Mouse (Mus musculus) heart, embryonic 12.5 days (tissue): ENCODE measurements around the gene 1700012B07Rik. TPM values are rescaled to one million over a fixed set of nuclear protein-coding genes. Genes with fewer than 3 reads are reported as not detected.

ENCODE experiments used
- ATAC-seq: fragments of 200-750 bp; cut with Nextera tagmentation; 2 replicates; pipeline ENCODE4 v1.8.0; 2017; ENCODE audit warnings: moderate TSS enrichment, moderate library complexity; ENCODE audit not compliant: insufficient number of reproducible peaks, low FRiP score
- H3K27ac ChIP-seq: fragments of 300-500 bp; sonication (generic); 2 replicates; pipeline ENCODE4 v1.5.1; 2016; ENCODE audit warnings: mild to moderate bottlenecking, moderate library complexity; ENCODE audit not compliant: poor library complexity, severe bottlenecking
- H3K27me3 ChIP-seq: fragments of 300-500 bp; sonication (generic); replicated peaks from 2 replicates; pipeline ENCODE4 v1.6.1; 2016; ENCODE audit warnings: mild to moderate bottlenecking, moderate library complexity
- H3K36me3 ChIP-seq: fragments of 300-500 bp; sonication (generic); 2 replicates; pipeline ENCODE4 v1.6.1; 2016; ENCODE audit warnings: mild to moderate bottlenecking, moderate library complexity
- H3K4me1 ChIP-seq: fragments of 300-500 bp; sonication (generic); replicated peaks from 2 replicates; pipeline ENCODE4 v1.6.1; 2016; ENCODE audit warnings: mild to moderate bottlenecking
- H3K4me2 ChIP-seq: fragments of 300-500 bp; sonication (generic); 2 replicates; pipeline ENCODE4 v1.6.1; 2016; ENCODE audit warnings: mild to moderate bottlenecking, moderate library complexity
- H3K4me3 ChIP-seq: fragments of 300-500 bp; sonication (generic); 2 replicates; pipeline ENCODE4 v1.5.1; 2016; ENCODE audit warnings: mild to moderate bottlenecking
- H3K9ac ChIP-seq: fragments of 300-500 bp; sonication (generic); 2 replicates; pipeline ENCODE4 v1.6.1; 2016; ENCODE audit warnings: mild to moderate bottlenecking, moderate library complexity
- H3K9me3 ChIP-seq: fragments of 300-500 bp; sonication (generic); replicated peaks from 2 replicates; pipeline ENCODE4 v1.6.1; 2016; ENCODE audit warnings: mild to moderate bottlenecking, moderate library complexity
- WGBS: fragments of 180-500 bp; shearing (Covaris S2); methylation state at CpG from one replicate; pipeline ENCODE4 v1.1.7; 2016; 5-methylcytosine and 5-hydroxymethylcytosine counted together
- polyA plus RNA-seq: library from polyadenylated mRNA; unstranded; fragments of >200 nt; fragmentation: Nextera tagmentation; extraction: Ambion mirVana; gene quantifications from 2 replicates; pipeline ENCODE4 v1.2.1, GENCODE M21; 2016

Gene 1700012B07Rik
- not detected in 2 replicates for polyA plus RNA-seq

GRCm38 (mm10) chr11:109827946-109828345, at the start of gene 1700012B07Rik:
1700012B07Rik (minus strand) TSS chr11:109828046.
- Histone ChIP-seq H3K27ac (no peak within 1 kb of the TSS), H3K27me3 (no peaks in the 10 kb centered on the region), H3K9ac (no peak within 1 kb of the TSS), H3K4me2 (no peak within 1 kb of the TSS), H3K9me3 (0 out of 2 replicates have a peak, but pooled peaks cover 3% of the 10 kb centered on the region), H3K36me3 (no peaks in the 10 kb centered on the region), H3K4me1 (no peaks in the 10 kb centered on the region), H3K4me3 (no peak within 1 kb of the TSS)
- 78% methylated on average over 4 of the region's 4 CpGs for whole genome bisulfite sequencing
- no peak for ATAC-seq

DNA sequence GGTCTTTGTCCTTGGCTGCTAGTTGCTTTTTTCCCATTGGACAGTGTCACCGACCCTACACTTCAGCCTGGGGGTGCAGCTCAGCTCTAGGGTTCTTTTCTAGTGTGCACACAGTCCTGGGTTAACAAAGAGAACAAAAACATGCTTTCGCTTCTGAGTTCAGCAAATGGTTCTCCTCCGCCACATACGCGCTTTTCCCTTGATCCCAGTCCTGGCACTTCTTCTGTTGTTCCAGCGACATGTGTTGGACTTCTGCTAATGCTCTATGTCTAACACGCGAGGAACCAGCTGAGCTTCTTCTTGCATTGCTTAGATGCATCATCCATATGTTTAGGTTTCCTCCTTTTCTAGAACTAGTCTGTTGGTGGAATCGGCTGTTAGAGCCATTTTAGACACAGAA, 48.9 kb upstream of the 1700012B07Rik start:
- H3K36me3 ChIP-seq = no peaks in the 10 kb centered on the region
- no peak for ATAC-seq
- no peaks in the 10 kb centered on the region for H3K27me3 ChIP-seq
- H3K9me3 ChIP-seq = no peaks in the 10 kb centered on the region
- H3K4me1 ChIP-seq = no peaks in the 10 kb centered on the region
- H3K27ac ChIP-seq = no peak overlapping the region
- H3K4me3 ChIP-seq = no peak overlapping the region
- H3K4me2 ChIP-seq = no peak overlapping the region
- no peak overlapping the region for H3K9ac ChIP-seq
- 90% methylated on average over 9 of the region's 9 CpGs for WGBS

GRCm38 (mm10) chr11:109875834-109876233, 48.0 kb upstream of the 1700012B07Rik start:
- H3K4me3 ChIP-seq = no peak overlapping the region
- H3K4me2 ChIP-seq = no peak overlapping the region
- H3K36me3 ChIP-seq = no peaks in the 10 kb centered on the region
- H3K27me3 ChIP-seq = peaks cover 4% of the 10 kb centered on the region; the same call in 1 of the 2 replicates
- no peaks in the 10 kb centered on the region for H3K9me3 ChIP-seq
- WGBS = 76% methylated on average over 3 of the region's 3 CpGs
- H3K4me1 ChIP-seq = no peaks in the 10 kb centered on the region
- no peak for ATAC-seq
- no peak overlapping the region for H3K9ac ChIP-seq
- no peak overlapping the region for H3K27ac ChIP-seq

- no peak overlapping the region for H3K4me3 ChIP-seq
- H3K9ac ChIP-seq = no peak overlapping the region
- 78% methylated on average over 1 of the region's 1 CpGs for WGBS
- peaks cover 4% of the 10 kb centered on the region; the same call in 1 of the 2 replicates for H3K27me3 ChIP-seq
- no peak overlapping the region for H3K4me2 ChIP-seq
- no peaks in the 10 kb centered on the region for H3K9me3 ChIP-seq
- H3K4me1 ChIP-seq = no peaks in the 10 kb centered on the region
- ATAC-seq = no peak
- no peak overlapping the region for H3K27ac ChIP-seq
- no peaks in the 10 kb centered on the region for H3K36me3 ChIP-seq
These were observed 47.6 kb upstream of the 1700012B07Rik start for GRCm38 (mm10) chr11:109875525-109875802.

DNA sequence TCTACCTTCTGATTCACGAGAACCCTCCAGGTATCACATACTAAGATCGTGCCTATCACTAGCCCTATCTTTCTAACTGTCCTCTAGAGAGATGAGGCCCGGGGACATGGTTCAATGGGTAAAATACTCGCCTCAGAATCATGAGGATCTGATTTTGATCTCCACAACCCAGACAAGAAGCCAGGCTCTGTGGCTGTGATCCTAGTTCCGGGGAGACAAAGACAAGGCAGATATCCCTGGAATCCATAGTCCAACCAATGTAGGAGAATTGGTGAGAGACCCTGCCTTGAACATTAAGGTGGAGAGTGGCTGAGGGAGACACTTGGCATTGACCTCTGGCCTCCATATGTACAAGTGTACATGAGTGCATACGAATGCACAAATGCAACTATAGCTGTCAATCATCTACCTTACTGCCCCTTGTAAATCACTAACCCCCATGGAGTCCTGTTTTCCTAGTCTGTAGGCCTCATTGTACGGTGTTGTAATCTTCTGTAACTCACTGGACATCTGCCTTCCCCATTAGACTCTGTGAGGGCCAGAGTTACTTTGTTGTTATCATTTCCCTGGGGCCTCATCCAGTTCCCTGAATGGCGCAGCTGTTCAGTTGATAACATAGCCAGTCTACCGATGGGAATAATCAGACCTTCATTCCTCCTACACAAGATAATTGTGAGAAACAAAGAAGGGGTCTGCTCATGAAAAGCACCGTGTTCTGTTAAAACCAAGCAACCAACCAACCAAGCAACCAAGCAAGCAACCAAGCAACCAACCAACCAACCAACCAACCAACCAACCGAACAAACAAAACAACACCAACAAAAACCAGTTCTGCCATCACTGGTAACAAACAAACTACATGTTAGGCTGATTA, 47.0 kb upstream of the 1700012B07Rik start:
- no peaks in the 10 kb centered on the region for H3K9me3 ChIP-seq
- H3K27ac ChIP-seq = no peak overlapping the region
- H3K4me1 ChIP-seq = no peaks in the 10 kb centered on the region
- H3K9ac ChIP-seq = no peak overlapping the region
- no peak for ATAC-seq
- 63% methylated on average over 11 of the region's 11 CpGs for WGBS
- no peaks in the 10 kb centered on the region for H3K36me3 ChIP-seq
- no peak overlapping the region for H3K4me2 ChIP-seq
- no peak overlapping the region for H3K4me3 ChIP-seq
- peaks cover 4% of the 10 kb centered on the region; the same call in 1 of the 2 replicates for H3K27me3 ChIP-seq

DNA sequence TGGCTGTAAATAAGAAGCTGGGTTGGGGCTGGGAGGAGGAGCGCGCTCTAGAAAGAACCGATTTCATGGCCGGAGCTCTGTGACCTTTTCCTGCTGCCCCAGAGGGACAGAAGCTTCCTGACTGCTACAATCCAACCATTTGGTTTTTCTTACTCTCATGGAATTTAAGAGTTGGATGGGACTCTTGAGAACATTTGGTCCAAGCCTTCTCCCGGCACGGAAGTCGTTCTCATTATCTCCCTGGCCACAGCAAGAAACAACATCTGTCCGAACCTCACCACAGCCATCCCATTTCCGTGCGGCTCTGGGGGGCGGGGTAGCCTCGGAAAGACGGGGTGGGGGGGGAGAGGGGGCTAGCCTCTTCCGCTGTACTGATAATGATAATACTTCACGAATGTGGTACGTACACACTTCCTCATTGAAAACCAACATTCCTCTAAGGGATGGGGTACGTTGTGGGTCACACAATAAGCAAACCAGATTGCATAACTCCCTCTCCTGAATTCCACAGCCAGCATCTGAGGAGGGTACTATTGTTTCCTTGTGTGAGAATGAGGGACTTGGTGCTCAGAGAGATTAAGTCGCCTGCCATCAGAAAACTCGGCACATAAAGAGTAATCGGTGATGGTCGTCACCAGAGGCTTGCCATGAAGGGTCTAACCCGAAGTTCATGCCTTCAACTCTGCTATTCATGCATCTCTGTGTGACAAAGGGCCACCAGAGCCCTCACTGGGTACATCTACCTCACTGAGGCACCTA, 46.2 kb upstream of the 1700012B07Rik start:
- no peaks in the 10 kb centered on the region for H3K4me1 ChIP-seq
- ATAC-seq = no peak
- H3K9ac ChIP-seq = no peak overlapping the region
- no peak overlapping the region for H3K4me2 ChIP-seq
- no peaks in the 10 kb centered on the region for H3K9me3 ChIP-seq
- no peaks in the 10 kb centered on the region for H3K36me3 ChIP-seq
- 71% methylated on average over 22 of the region's 22 CpGs for WGBS
- H3K4me3 ChIP-seq = no peak overlapping the region
- H3K27me3 ChIP-seq = peaks cover 5% of the 10 kb centered on the region; the same call in 1 of the 2 replicates
- no peak overlapping the region for H3K27ac ChIP-seq

GRCm38 (mm10) chr11:109873161-109873775, 45.4 kb upstream of the 1700012B07Rik start:
- H3K27ac ChIP-seq = no peak overlapping the region
- no peaks in the 10 kb centered on the region for H3K9me3 ChIP-seq
- H3K27me3 ChIP-seq = peaks cover 6% of the 10 kb centered on the region; the same call in 1 of the 2 replicates
- H3K9ac ChIP-seq = no peak overlapping the region
- ATAC-seq = no peak
- no peaks in the 10 kb centered on the region for H3K4me1 ChIP-seq
- WGBS = 42% methylated on average over 9 of the region's 9 CpGs
- no peak overlapping the region for H3K4me3 ChIP-seq
- no peak overlapping the region for H3K4me2 ChIP-seq
- H3K36me3 ChIP-seq = no peaks in the 10 kb centered on the region

DNA sequence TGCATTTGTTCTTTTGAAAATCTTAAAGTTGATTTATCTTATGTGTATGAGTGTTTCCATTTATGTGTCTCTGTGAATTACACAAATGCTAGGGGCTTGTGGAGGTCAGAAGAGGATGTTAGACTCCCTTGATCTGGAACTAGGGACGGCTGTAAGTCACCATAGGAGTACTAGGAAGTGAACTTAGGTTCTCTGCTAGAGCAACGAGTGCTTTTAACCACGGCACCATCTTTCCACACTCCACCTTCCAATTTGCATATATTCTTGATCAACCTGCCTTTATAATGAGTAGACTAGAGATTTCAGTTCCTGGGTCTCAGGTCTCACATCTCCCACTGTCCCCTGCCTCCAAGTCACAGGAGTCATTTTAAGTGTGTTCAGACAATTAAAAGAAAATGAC, 44.8 kb upstream of the 1700012B07Rik start:
- Histone ChIP-seq H3K4me3 (no peak overlapping the region), H3K9me3 (no peaks in the 10 kb centered on the region), H3K4me2 (no peak overlapping the region), H3K27me3 (peaks cover 6% of the 10 kb centered on the region; the same call in 1 of the 2 replicates), H3K27ac (no peak overlapping the region), H3K9ac (no peak overlapping the region), H3K4me1 (no peaks in the 10 kb centered on the region), H3K36me3 (no peaks in the 10 kb centered on the region)
- WGBS = 55% methylated on average over 3 of the region's 3 CpGs
- no peak for ATAC-seq

- Histone ChIP-seq H3K9me3 (no peaks in the 10 kb centered on the region), H3K27me3 (peaks cover 6% of the 10 kb centered on the region; the same call in 1 of the 2 replicates), H3K36me3 (no peaks in the 10 kb centered on the region), H3K27ac (no peak overlapping the region), H3K4me1 (no peaks in the 10 kb centered on the region), H3K9ac (no peak overlapping the region), H3K4me3 (no peak overlapping the region), H3K4me2 (no peak overlapping the region)
- ATAC-seq = no peak
- 78% methylated on average over 10 of the region's 10 CpGs for WGBS
These were observed 44.2 kb upstream of the 1700012B07Rik start for GRCm38 (mm10) chr11:109872056-109872455.

- Histone ChIP-seq H3K27ac (no peak overlapping the region), H3K9me3 (peaks cover 5% of the 10 kb centered on the region; the same call in 1 of the 2 replicates), H3K4me2 (no peak overlapping the region), H3K36me3 (no peaks in the 10 kb centered on the region), H3K4me3 (no peak overlapping the region), H3K9ac (no peak overlapping the region), H3K27me3 (peaks cover 6% of the 10 kb centered on the region; the same call in 1 of the 2 replicates), H3K4me1 (no peaks in the 10 kb centered on the region)
- no peak for ATAC-seq
- 83% methylated on average over 5 of the region's 5 CpGs for WGBS
These were observed 40.0 kb upstream of the 1700012B07Rik start for GRCm38 (mm10) chr11:109867861-109868260.
